Mouse (Mus musculus): Measurements from ENCODE around the gene Lrch3. TPM values are rescaled to one million over a fixed set of nuclear protein-coding genes. Genes with fewer than 3 reads are reported as not detected.
A peak's percentile ranks its signal among the peaks of the same experiment; 100 is the strongest.

Gene Lrch3
- polyA plus RNA-seq, 1 experiment: 9.0 TPM

GRCm38 (mm10) chr16:33062024-33062681 lies 148.3 kb downstream of the Lrch3 start, which contains the start of gene Lmln:
Gene Lmln, plus strand, starts transcription at chr16:33062521.
- Histone ChIP-seq H3K4me3 (peak within 1 kb of the TSS; percentile 25), H3K4me2 (ENCODE audit: low read depth) (peak within 1 kb of the TSS; percentile 82), H3K79me2 (ENCODE audit: control insufficient read depth, insufficient read depth) (peaks cover 24% of the 10 kb centered on the region), H3ac (ENCODE audit: control insufficient read depth, insufficient read length) (peak within 1 kb of the TSS; percentile 33), H3K27me3 (ENCODE audit: control insufficient read depth, insufficient read depth, insufficient read length) (no peaks in the 10 kb centered on the region), H3K36me3 (ENCODE audit: control insufficient read depth, insufficient read depth) (peaks cover 27% of the 10 kb centered on the region)
- peak; percentile 79 for TF ChIP-seq USF1 (IDR thresholded peaks at IDR 0.05; ENCODE audit: low read depth)
- TF ChIP-seq CEBPB (IDR thresholded peaks at IDR 0.05; ENCODE audit: insufficient read depth, poor library complexity, severe bottlenecking): no peak
- TF ChIP-seq POLR2A (IDR thresholded peaks at IDR 0.05; ENCODE audit: insufficient read length, low read depth): peak; percentile 83
- TF ChIP-seq MYOG (IDR thresholded peaks at IDR 0.05; ENCODE audit: control insufficient read depth in 1 of 3, insufficient read depth in 1 of 3, insufficient read length in 2 of 3, low read depth in 2 of 3): peak in 2 of 3 experiments; percentile 84 to 88
- peak; percentile 100 for TF ChIP-seq POLR2AphosphoS2 (IDR thresholded peaks at IDR 0.05; ENCODE audit: insufficient read length, low read depth)
- TF ChIP-seq REST (IDR thresholded peaks at IDR 0.05; ENCODE audit: insufficient read depth, insufficient read length): no peak
- peak in 2 of 3 experiments; percentile 83 to 94 for TF ChIP-seq MYOD1 (IDR thresholded peaks at IDR 0.05; ENCODE audit: control insufficient read depth in 1 of 3, insufficient read length in 2 of 3, low read depth in 2 of 3)
- no peak for TF ChIP-seq E2F4 (IDR thresholded peaks at IDR 0.05; ENCODE audit: insufficient read depth)

DNA sequence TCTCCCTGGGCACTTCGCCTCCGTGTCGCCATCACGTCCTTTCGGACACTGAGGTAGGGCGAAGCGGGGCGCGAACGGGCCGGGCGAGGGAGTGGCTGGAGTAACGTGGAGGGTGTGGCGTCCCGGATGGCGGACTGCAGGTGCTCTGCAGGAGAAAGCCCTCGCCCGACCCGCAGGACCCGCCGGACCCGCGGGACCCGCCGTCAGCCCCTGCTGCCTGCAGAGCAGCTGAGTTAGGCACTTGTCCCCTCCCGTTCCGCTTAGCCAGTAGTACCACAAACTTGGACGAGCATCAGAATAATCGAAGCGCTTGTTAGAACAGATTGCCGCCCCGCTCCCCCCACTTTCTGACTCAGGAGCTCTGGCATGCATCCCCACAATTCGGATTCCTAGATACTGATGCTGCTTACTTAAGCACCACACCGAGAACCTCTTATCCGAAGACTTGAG lies 148.8 kb downstream of the Lrch3 start:
- H3K79me2 ChIP-seq (ENCODE audit: control insufficient read depth, insufficient read depth): peaks cover 18% of the 10 kb centered on the region
- peaks cover 27% of the 10 kb centered on the region for H3K36me3 ChIP-seq (ENCODE audit: control insufficient read depth, insufficient read depth)
- no peaks in the 10 kb centered on the region for H3K27me3 ChIP-seq (ENCODE audit: control insufficient read depth, insufficient read depth, insufficient read length)
- H3K4me3 ChIP-seq: peak overlapping the region; percentile 25
- no peak for TF ChIP-seq REST (IDR thresholded peaks at IDR 0.05; ENCODE audit: insufficient read depth, insufficient read length)
- peak in 1 of 3 experiments; percentile 23 for TF ChIP-seq MYOD1 (IDR thresholded peaks at IDR 0.05; ENCODE audit: control insufficient read depth in 1 of 3, insufficient read length in 2 of 3, low read depth in 2 of 3)
- peak overlapping the region; percentile 79 for H3K4me2 ChIP-seq (ENCODE audit: low read depth)
- peak overlapping the region; percentile 33 for H3ac ChIP-seq (ENCODE audit: control insufficient read depth, insufficient read length)

- H3K4me2 ChIP-seq (ENCODE audit: low read depth): peak overlapping the region; percentile 79
- H3K36me3 ChIP-seq (ENCODE audit: control insufficient read depth, insufficient read depth): peaks cover 22% of the 10 kb centered on the region
- peaks cover 13% of the 10 kb centered on the region for H3K79me2 ChIP-seq (ENCODE audit: control insufficient read depth, insufficient read depth)
- TF ChIP-seq MYOD1 (IDR thresholded peaks at IDR 0.05; ENCODE audit: control insufficient read depth in 1 of 3, insufficient read length in 2 of 3, low read depth in 2 of 3): no peak
- TF ChIP-seq SRF (IDR thresholded peaks at IDR 0.05; ENCODE audit: control insufficient read depth, insufficient read length, low read depth): no peak
- no peak for TF ChIP-seq TCF12 (IDR thresholded peaks at IDR 0.05; ENCODE audit: insufficient read depth, poor library complexity, severe bottlenecking)
- TF ChIP-seq USF1 (IDR thresholded peaks at IDR 0.05; ENCODE audit: low read depth): no peak
- TF ChIP-seq POLR2A (IDR thresholded peaks at IDR 0.05; ENCODE audit: insufficient read length, low read depth): no peak
- H3K27me3 ChIP-seq (ENCODE audit: control insufficient read depth, insufficient read depth, insufficient read length): no peaks in the 10 kb centered on the region
- H3K4me3 ChIP-seq: peak overlapping the region; percentile 25
- H3ac ChIP-seq (ENCODE audit: control insufficient read depth, insufficient read length): peak overlapping the region; percentile 33
Measured at GRCm38 (mm10) chr16:33063267-33063666, 149.4 kb downstream of the Lrch3 start.

DNA sequence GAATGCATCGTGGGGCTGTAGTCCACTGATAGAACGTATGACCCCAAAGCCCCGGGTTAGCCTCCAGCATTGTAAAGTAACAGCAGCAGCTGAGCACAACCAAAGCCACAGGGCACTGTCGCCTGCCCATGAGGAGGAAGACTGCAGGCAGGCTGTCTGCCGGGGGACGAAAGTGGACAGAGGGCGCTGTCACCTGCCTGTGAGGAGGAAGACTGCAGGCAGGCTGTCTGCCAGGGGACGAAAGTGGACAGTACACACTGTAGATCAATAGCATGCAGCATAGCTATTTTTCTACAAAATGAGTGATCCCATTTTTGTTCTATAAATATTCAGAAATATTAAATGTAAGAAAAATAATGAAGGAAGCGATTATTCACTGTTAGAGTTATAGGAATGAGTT lies 150.7 kb downstream of the Lrch3 start:
- peaks cover 15% of the 10 kb centered on the region for H3K36me3 ChIP-seq (ENCODE audit: control insufficient read depth, insufficient read depth)
- no peaks in the 10 kb centered on the region for H3K27me3 ChIP-seq (ENCODE audit: control insufficient read depth, insufficient read depth, insufficient read length)
- no peak overlapping the region for H3K4me2 ChIP-seq (ENCODE audit: low read depth)
- TF ChIP-seq TCF3 (IDR thresholded peaks at IDR 0.05; ENCODE audit: insufficient read length, low read depth) (no peak), MYOG (IDR thresholded peaks at IDR 0.05; ENCODE audit: control insufficient read depth in 1 of 3, insufficient read depth in 1 of 3, insufficient read length in 2 of 3, low read depth in 2 of 3) (no peak), SRF (IDR thresholded peaks at IDR 0.05; ENCODE audit: control insufficient read depth, insufficient read length, low read depth) (no peak), E2F4 (IDR thresholded peaks at IDR 0.05; ENCODE audit: insufficient read depth) (no peak), USF1 (IDR thresholded peaks at IDR 0.05; ENCODE audit: low read depth) (no peak), POLR2A (IDR thresholded peaks at IDR 0.05; ENCODE audit: insufficient read length, low read depth) (no peak), CEBPB (IDR thresholded peaks at IDR 0.05; ENCODE audit: insufficient read depth, poor library complexity, severe bottlenecking) (no peak), MAX (IDR thresholded peaks at IDR 0.05; ENCODE audit: low read depth) (no peak), POLR2AphosphoS2 (IDR thresholded peaks at IDR 0.05; ENCODE audit: insufficient read length, low read depth) (no peak), REST (IDR thresholded peaks at IDR 0.05; ENCODE audit: insufficient read depth, insufficient read length) (no peak), MYOD1 (IDR thresholded peaks at IDR 0.05; ENCODE audit: control insufficient read depth in 1 of 3, insufficient read length in 2 of 3, low read depth in 2 of 3) (no peak), TCF12 (IDR thresholded peaks at IDR 0.05; ENCODE audit: insufficient read depth, poor library complexity, severe bottlenecking) (no peak)
- H3K79me2 ChIP-seq (ENCODE audit: control insufficient read depth, insufficient read depth): peaks cover 1% of the 10 kb centered on the region
- H3K4me3 ChIP-seq: no peak overlapping the region
- H3ac ChIP-seq (ENCODE audit: control insufficient read depth, insufficient read length): no peak overlapping the region

Other genes with a start within 250 kb of the Lrch3 start
- gene Muc4, start 178.2 kb upstream of the Lrch3 start, polyA plus RNA-seq (2012; fragmentation: generic; extraction: Trizol): 0.12 TPM
- gene Muc20, start 116.7 kb upstream of the Lrch3 start, polyA plus RNA-seq (2012; fragmentation: generic; extraction: Trizol): 0.01 TPM
- not detected for gene Smbd1, start 103.6 kb upstream of the Lrch3 start, polyA plus RNA-seq (2012; fragmentation: generic; extraction: Trizol)
- gene Fyttd1, start 36.6 kb upstream of the Lrch3 start, polyA plus RNA-seq (2012; fragmentation: generic; extraction: Trizol): 39.8 TPM
- 34.0 TPM for gene Rubcn, start 36.3 kb upstream of the Lrch3 start, polyA plus RNA-seq (2012; fragmentation: generic; extraction: Trizol)
- gene Iqcg, start 142.1 kb downstream of the Lrch3 start, polyA plus RNA-seq (2012; fragmentation: generic; extraction: Trizol): 0.80 TPM
- 2,314 TPM for gene Rpl35a, start 142.4 kb downstream of the Lrch3 start, polyA plus RNA-seq (2012; fragmentation: generic; extraction: Trizol)
- 0.78 TPM for gene Lmln, start 148.4 kb downstream of the Lrch3 start, polyA plus RNA-seq (2012; fragmentation: generic; extraction: Trizol)